Mouse (Mus musculus) frontal cortex, adult 2 months (tissue): ENCODE measurements around the gene Gnai3. TPM values are rescaled to one million over a fixed set of nuclear protein-coding genes. Genes with fewer than 3 reads are reported as not detected.
A peak's percentile ranks its signal among the peaks of the same experiment; 100 is the strongest.

Experiments
- DNase-seq, 2 experiments: peaks; one replicate each; pipeline ENCODE4 v3.0.0; 2022; ENCODE audit warnings: low spot score in 1 of 2; ENCODE audit errors: extremely low spot score in 1 of 2
- polyA plus RNA-seq: library from polyadenylated mRNA; depleted of rRNA; stranded (reverse); fragments of >200 nt; gene quantifications from 2 replicates; pipeline ENCODE4 v1.2.3, GENCODE M21; 2012

Gnai3 gene
- polyA plus RNA-seq, 1 experiment, result 37.3 TPM

- DNase-seq, result peak in 1 of 2 experiments; percentile 50
Observed at GRCm38 (mm10) chr3:108085721-108086469, 60.1 kb downstream of the Gnai3 start.

- peak; percentile 75 to 92 for DNase-seq
Observed at GRCm38 (mm10) chr3:108085281-108085720, 60.6 kb downstream of the Gnai3 start.

GRCm38 (mm10) chr3:108084767-108085270, 61.1 kb downstream of the Gnai3 start:
- DNase-seq, result no peak

DNA sequence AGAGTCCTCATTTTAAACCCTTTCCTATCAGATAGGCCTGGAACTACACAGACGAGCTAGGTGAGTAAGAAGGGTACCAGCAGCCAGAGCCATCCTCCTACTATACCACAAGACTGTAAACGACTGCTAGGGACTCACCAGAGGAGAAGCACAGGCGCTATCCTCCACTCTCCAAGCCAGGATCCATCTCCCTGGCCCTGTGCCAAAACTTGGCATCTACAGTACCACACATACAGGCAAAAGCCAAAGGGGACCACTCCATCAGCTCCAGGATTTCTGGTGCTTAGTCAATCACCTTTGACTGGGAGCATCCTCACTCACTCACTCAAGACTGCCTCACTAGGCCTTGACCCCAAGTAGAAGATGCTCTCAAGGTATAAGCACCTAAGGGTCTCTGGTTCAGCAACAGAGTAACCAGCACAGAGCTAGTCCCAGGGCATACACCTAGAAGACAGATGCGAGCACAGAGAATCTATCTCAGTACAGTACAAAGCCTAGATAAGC, 62.0 kb downstream of the Gnai3 start:
- no peak for DNase-seq

GRCm38 (mm10) chr3:108083161-108083560, 62.8 kb downstream of the Gnai3 start:
- DNase-seq, result no peak

DNA sequence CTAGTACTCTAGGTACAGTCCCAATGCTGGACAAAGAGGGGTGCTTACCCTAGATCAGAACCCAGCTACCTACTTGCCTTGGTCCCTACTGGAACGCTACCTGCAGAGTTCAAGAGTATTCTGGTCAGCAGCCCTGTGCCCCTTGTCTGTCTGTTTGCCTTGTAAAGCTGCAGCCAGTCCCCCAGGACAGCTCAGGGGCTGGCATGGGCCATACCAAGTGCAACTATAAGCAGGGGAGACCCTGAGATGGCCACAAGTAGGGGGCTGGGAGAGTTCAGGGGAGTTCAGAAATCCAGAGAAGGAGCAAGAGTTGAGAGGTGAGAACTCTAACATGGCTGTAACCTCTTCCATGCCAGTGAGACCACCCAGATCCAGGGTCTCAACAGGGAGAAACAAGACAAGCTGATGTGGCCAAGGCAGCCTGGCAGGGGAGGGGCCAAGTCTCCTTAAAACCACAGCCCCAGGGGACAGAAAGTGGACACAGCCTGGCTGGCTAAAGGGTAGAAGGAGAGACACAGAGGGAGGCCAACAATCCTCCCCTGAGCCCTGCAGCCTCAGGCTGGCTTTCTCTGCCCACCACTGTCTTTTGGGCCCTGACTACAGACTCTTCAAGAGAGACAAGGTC, 63.6 kb downstream of the Gnai3 start:
- DNase-seq, result no peak

DNA sequence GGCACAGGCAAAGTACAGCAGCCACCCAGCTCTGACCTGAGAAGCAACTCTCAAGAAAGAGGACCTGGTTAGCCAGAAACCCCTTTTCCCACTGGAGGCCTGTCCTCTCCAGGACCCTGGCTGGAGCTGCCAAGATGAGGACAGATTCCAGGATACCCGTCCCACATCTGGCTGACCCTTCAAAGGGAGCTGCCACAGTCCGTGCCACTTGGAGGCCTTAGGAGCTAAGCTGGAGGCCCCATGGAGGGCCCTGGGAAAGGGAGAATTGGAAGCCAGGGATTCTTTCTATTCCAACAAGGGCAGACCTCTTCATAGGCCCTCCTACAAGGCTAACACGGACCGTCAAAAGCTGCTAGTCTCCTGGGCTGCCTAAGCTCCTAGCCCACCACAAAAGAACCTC, 64.3 kb downstream of the Gnai3 start:
- DNase-seq, result no peak

DNA sequence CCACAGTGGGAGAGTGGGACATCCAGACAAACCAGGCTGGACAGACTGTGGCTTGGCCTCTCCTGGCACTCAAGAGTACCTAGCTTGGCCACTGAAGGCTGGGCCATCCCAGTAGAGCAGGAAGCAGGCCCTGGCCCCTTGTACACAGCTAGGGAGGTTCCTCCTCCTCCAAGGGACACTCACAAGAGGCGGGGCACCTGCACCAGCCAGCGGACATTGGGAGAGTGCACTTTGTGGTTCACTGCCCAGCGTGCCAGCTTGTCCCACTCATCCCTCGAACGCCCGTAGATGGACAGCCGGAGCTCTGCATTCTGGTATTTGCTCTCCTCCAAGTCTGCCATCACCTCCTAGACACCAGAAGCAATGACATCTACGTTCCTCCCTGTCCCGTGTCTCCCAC, 69.1 kb downstream of the Gnai3 start:
- DNase-seq, result no peak

DNA sequence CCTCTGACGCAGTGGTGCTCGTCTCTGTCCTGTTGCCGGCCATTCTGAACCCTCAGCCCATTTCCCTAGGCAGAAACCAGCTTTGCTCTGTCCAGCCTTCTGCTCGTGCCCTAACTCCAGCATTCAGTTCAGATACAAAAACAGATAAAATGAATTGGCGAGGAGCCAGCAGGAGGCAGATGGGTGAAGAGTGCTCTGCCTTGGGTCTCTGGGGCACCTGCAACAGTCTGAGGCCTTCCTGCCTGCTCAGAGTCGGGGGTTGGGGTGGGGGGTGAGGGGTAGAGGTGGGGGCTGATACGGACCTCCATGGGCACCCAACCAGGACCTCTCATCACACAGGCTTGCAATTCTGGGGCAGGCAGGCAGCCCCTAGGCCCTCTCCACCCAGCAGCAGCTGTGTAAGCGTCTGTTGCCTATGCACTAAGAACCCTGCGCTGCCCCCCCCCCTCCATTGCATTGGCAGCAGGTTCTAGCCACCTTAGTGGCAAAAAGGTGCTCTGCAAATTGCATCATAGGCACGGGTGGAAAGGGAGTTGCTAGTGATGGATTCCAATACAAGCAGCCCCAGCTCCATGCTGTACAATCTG, 72.9 kb downstream of the Gnai3 start:
- no peak for DNase-seq

GRCm38 (mm10) chr3:108070295-108071293, 75.4 kb downstream of the Gnai3 start:
- peak in 1 of 2 experiments; percentile 79 for DNase-seq

DNA sequence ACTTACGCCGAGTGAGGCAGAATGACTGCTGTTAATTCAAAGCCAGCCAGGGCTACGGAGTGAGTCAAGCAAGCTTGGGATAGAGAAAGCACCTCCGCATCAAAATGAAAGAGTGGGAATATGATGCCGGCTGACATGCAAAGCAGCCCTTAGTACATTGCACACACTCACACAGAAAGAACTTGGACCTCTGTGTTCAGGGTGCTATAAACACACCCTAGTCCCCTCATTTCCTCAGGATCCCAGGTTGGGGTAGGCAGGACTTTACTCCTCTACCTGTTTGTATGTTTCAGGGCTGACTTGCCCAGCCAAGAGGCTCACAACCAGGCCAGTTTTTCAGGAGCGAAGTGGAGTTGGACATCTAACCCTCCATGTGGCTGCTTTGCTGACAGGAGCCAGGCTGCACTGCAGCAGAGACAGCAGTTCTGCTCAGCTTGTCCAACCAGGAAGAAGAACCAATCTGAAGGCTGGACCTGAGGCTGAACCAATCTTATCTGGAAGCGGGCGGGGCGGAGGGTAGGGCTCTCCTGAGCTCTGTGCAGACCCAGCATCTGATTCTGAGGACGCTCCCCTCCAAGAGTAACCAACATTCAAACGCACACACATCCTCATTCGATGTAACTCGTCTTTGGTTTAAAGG, 76.6 kb downstream of the Gnai3 start:
- DNase-seq, result peak in 1 of 2 experiments; percentile 17

DNA sequence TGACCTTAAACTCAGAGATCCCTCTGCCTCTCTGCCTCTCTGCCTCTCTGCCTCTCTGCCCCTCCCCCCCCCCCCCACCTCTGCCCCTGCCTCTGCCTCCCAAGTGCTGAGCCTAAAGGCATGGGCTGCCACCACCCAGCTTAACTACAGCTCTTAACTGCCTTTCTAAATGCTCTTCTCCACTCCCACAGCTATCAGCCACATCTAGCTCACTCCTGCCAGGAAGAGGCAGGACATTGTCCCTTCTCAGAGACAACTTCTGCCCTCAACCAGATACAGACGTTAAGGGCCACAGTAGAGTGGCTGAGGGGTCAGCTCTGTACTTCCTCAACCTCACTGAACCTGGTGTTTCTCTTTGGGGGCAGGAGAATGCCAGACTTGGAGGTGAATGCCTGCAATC, 77.1 kb downstream of the Gnai3 start:
- DNase-seq, result no peak

DNA sequence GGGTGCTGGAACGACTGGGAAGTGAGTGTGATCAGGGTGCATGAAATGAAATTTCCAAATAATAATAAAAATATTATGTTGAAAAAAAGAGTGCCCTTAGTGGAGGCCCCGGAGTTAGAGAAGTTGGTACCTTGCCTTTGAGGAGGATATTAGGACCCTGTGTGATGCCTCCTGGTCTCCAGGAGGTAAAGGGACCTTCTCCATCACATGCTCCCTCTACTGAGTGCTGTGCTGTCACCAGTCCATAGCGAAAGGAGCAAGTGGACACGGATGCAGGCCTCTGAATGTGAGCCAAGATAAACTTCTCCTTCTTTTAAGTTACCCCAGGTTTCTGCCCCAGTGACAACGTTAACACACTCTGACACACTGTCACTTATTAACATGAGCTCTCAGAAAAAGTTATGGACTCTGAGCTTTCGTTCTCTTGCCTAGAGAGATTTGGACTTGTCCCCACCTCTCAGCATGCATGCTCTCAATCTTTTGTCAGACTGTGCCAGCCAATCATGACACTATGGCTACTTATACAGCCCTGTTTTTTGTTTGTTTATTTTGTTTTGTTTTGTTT, 78.5 kb downstream of the Gnai3 start:
- no peak for DNase-seq

GRCm38 (mm10) chr3:108065551-108065950, 80.4 kb downstream of the Gnai3 start:
- DNase-seq, result no peak

DNA sequence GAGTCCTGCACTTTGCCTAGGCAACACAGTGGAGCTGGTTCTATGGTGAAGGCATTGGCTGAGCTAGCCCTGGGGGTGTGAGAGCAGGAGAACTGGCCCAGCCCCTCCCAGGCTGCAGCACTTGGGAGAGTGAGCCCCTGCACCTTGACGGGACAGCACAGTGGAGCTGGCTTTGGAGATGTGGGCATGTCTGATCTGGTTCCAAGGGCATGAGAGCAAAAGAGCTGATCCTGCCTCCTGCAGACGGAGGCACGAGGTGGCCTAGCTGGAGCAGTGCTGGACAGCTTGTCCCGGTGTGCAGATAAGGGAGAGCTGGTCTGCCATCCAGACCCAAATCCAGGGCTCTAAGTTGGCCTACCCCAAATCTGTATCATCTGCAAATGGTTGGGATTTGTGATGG, 81.3 kb downstream of the Gnai3 start:
- no peak for DNase-seq

DNA sequence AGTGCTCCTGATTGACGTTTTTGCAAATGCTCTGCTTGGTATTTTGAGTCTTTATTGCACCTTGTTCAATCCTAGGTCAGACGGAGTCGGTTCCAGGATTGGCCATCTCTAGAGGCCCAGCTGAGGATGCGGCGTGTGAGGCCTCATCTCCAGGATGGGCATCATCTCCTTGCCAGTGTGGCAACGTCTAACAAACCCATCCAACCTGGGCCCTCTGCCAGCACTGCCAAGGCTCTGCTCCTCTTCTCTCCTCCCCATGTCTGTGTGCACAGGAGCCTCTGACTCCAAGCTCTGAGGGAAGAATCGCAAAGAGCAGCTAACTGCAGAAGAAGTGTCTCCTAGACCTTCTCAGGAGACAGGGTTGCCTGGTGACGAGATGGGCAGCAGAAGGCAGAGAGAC, 83.3 kb downstream of the Gnai3 start:
- DNase-seq, result no peak

- peak in 1 of 2 experiments; percentile 86 for DNase-seq
Observed at GRCm38 (mm10) chr3:108061420-108061819, 84.5 kb downstream of the Gnai3 start.
